Mouse (Mus musculus): ENCODE results near the gene Hexim1.

Hexim1 gene

GRCm38 (mm10) chr11:103116959-103117590, 1.0 kb downstream of the Hexim1 start:
- DNase-seq (ENCODE audit: low spot score) = peak; percentile 85

GRCm38 (mm10) chr11:103117591-103118009, 1.6 kb downstream of the Hexim1 start:
- peak; percentile 67 for DNase-seq (ENCODE audit: low spot score)

- DNase-seq (ENCODE audit: low spot score) = no peak
Measured at GRCm38 (mm10) chr11:103118866-103119265, 2.8 kb downstream of the Hexim1 start.

GRCm38 (mm10) chr11:103119609-103120008, 3.6 kb downstream of the Hexim1 start:
- no peak for DNase-seq (ENCODE audit: low spot score)

- no peak for DNase-seq (ENCODE audit: low spot score)
Measured at GRCm38 (mm10) chr11:103120315-103120714, 4.3 kb downstream of the Hexim1 start.

GRCm38 (mm10) chr11:103131701-103132575, 15.9 kb downstream of the Hexim1 start, which contains the start of gene Hexim2:
Hexim2 (plus strand) TSS chr11:103132429.
- peak; percentile 60 for DNase-seq (ENCODE audit: low spot score)

- peak; percentile 98 for DNase-seq (ENCODE audit: low spot score)
Measured at GRCm38 (mm10) chr11:103132576-103133455, 16.8 kb downstream of the Hexim1 start.

GRCm38 (mm10) chr11:103133456-103134185, 17.6 kb downstream of the Hexim1 start:
- DNase-seq (ENCODE audit: low spot score) = no peak

- DNase-seq (ENCODE audit: low spot score) = no peak
Measured at GRCm38 (mm10) chr11:103134221-103134620, 18.2 kb downstream of the Hexim1 start.

GRCm38 (mm10) chr11:103136039-103136577, 20.1 kb downstream of the Hexim1 start:
- DNase-seq (ENCODE audit: low spot score) = no peak

GRCm38 (mm10) chr11:103139951-103140762, 24.1 kb downstream of the Hexim1 start:
- no peak for DNase-seq (ENCODE audit: low spot score)

GRCm38 (mm10) chr11:103140763-103141100, 24.7 kb downstream of the Hexim1 start:
- no peak for DNase-seq (ENCODE audit: low spot score)

GRCm38 (mm10) chr11:103141101-103141943, 25.3 kb downstream of the Hexim1 start:
- DNase-seq (ENCODE audit: low spot score) = peak; percentile 31

- DNase-seq (ENCODE audit: low spot score) = peak; percentile 37
Measured at GRCm38 (mm10) chr11:103141944-103142255, 25.9 kb downstream of the Hexim1 start.

- peak; percentile 45 for DNase-seq (ENCODE audit: low spot score)
Measured at GRCm38 (mm10) chr11:103142441-103143182, 26.6 kb downstream of the Hexim1 start.

GRCm38 (mm10) chr11:103144309-103145285, 28.6 kb downstream of the Hexim1 start:
- no peak for DNase-seq (ENCODE audit: low spot score)

GRCm38 (mm10) chr11:103146386-103146785, 30.4 kb downstream of the Hexim1 start:
- DNase-seq (ENCODE audit: low spot score) = no peak

GRCm38 (mm10) chr11:103147766-103148165, 31.7 kb downstream of the Hexim1 start:
- DNase-seq (ENCODE audit: low spot score) = no peak

Data from embryo, embryonic 10 days (tissue).